Mouse (Mus musculus): Measurements from ENCODE around the gene Fam20a.

GRCm38 (mm10) chr11:109770185-109770584 is 48.1 kb upstream of the Fam20a start:
- TF ChIP-seq CTCF (IDR thresholded peaks at IDR 0.05; ENCODE audit: control insufficient read depth, insufficient read depth, low read length) (no peak), POLR2A (IDR thresholded peaks at IDR 0.05; ENCODE audit: borderline replicate concordance, control insufficient read depth, low read depth, low read length) (no peak)
